Mouse (Mus musculus) CD4-positive, CD25-positive, alpha-beta regulatory T cell, adult 2 months (primary cell): ENCODE results near the gene Fars2.
"Not testable (repeated sequence)": the region's sequence is repeated elsewhere in the genome, so short reads cannot be mapped to it uniquely, and the experiment has no call there.

Experiments
- DNase-seq: peaks from one replicate; pipeline ENCODE4 v3.0.0-alpha.2; 2012; ENCODE audit warnings: low read depth, low spot score

Gene Fars2

DNA sequence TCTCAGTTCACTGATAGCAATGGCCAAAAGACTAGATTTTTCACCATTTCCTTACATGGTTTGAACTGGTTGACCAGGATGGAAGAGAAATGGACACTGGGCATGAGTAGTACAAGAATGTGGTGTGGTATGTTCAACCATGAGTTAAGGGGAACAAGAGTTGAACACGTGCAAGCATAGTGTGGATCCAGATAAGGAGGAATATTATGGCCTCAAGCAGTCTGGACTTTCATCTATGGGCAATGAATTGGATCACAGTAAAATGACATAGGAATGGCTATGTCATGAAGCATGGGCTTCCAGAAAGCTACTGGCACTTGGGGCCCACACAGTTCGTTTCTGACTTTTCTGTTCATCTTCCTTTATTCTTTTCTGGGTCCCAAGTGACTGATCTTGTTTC is 168.0 kb downstream of the Fars2 start:
- no peak for DNase-seq

DNA sequence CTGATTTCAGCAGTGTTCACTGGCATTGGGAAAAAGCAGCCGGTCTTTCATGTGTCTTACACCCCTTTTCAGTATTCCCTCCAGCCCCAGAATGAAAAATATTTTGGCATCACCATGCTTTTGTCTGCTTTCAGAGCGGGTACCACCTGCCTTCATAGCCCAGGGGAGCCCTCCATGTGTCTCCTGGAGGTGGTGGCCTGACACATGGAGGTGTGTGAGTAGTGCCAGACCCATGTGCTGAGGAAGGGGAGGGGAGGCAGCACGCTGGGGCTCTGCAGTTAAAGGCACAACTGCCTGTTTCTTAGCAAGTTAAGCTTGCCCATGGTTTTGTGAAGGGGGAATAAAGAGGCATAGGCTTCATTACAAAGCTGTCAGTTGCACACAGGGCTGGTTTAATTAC is 176.3 kb downstream of the Fars2 start:
- DNase-seq, result no peak

DNA sequence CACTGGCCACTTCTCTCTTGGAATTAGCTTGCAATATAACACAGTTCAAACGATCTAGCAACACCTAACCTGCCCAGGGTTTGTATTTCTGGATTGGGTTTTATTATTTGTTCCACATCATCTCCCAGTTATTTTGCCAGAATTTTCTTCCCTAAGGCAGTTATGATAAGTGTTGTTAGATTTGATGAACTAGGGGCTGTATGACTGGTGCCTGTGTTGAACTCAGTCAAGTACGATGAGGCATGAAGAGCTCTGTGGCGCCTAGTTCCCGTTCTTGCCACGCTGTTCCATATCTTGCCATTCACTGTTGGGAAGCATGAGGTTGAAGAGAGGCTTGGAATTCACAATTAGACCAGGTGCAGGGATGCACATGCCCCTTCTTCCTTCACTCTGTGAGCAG is 177.3 kb downstream of the Fars2 start:
- no peak for DNase-seq

DNA sequence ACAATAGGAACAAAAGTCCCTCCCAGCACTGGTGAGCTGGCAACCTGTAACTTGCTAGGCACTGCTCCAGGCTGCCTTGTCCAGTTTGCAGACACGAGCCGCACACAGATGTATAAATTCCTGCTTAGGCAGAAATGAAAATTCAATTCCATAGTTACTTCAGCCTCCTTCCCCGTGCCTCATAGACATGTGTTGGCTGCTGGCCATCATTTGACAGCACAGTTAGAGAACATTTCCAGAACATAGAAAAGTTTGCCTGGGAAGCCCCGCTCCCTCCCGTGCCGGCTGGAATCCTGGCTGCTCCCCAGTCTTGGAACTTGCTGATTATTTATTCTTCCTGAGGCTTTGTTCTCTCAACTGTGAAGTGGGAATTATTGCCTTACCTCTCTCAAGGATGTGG is 178.6 kb downstream of the Fars2 start:
- DNase-seq, result no peak

DNA sequence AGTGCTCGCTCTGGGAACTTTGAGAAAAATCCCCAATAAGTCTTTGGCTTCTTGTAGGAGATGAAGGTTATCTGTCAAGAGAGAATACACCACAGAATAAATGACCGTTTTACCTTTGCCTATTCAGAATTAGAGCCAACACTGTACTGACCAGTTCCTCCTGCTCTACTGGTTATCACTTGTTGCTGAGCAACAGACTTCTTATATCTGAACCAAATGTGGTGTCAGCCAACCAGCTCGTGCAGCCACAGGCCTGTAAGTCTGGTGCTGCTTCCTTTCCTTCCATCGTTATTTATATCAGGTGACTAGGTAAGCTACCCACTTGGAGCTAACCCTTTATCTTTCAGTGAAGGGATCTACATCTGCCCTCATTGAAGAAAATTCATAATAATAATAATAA is 179.4 kb downstream of the Fars2 start:
- DNase-seq, result no peak

DNA sequence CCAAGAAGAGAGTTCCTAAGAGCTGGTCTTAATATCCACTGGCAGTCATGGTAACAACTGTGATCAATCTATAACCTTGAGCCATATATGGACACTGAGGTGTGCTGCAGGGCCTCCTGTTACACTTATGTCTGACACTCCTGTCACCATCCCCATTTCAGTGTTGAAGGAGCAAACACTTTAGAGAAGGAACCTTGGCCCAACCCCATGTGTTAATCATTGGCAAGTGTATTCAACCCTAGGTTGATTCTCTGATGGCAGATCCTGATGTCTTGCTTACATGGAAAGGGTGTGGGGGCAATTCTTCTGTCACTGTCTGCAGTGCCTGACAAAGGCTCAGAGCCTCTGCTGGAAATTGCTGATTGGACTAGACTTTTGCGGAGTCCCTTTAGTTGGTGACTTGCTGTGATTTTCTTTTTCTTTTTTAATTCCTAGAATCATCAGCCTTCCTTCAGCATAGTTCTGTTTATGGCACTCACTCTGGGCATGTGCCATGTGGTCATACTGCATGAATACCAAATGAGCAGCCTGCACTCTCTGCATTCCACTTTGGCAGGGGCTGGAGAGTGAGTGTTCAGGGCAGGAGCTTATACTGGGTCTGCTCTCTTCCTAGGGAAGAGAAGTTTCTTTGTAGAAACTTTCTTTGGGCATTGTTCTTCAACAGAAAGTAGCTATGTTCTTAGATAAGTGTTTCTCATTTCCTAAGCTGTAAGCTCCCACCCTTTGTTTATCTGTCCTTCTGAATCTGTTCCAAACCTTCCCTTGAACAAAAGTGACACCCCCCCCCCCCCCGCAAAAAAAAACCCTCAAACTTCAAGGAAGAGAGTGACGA is 181.0 kb downstream of the Fars2 start:
- no peak for DNase-seq

DNA sequence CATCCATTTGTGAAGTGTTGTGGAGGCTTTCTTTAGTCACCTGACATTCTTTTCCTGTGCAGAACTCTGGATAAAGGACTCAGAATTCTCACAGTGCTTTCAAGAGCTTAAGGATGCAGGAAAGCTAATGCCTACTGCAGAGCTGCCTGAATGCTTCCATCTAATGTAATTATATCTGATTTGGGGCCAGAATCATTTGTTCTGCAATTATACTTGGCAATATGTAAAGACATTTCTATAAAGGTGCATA is 181.5 kb downstream of the Fars2 start:
- DNase-seq, result no peak

DNA sequence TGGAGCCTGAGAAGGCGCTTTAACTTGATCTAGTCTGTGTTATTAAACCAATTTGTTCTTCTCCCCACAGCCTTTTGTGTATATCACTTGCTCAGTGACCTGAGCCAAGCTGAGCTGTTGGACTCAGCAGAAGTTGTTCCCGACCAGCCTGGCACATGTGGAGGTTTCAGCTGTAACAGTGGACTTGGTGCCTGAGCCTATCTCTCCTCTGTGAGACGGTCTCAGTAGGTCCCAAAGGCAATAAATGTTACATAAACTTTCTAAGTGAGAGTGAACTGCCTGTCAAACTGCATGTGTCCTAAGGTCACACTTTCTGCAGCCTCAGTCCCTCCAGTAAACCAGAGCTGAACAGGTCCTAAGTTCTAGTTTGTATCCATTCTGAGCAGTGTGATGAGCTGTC is 185.6 kb downstream of the Fars2 start:
- no peak for DNase-seq

DNA sequence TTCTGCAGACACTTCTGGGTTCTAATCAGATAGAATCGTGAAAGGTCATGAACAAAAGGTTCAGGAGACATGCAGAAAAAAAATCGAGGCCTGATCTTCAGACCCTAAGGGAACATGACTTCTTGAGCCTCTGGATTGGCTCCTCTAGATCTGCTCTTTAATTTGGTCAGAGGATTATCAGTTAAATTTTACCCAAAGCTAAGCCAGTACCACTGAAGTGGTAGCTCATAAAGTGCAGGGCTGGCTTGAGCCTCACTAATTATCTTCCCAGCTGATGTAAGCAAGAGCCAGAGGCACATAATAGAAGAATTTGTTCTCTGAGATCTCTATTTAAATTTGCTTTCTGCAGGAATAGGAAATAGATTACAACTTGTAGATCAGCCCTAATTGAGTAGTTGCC is 188.1 kb downstream of the Fars2 start:
- DNase-seq, result no peak

DNA sequence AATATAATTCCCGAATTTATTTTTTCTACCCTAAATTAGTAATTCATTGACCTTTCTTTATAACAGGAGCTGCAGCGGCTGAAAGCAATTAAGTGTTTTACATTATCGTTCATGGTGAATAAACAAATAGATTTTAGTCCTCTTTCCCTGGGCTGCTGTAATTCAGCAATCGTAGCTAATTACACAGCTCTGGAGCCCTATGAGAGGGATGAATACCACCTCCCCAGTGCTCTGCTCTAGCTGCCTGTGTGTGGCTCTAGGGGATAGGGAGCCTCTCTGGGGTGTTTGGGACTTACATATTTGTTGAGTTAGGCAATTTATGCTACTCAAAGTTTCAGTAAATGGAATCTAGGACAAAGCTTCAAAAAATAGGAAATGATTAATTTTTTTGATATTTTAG is 190.2 kb downstream of the Fars2 start:
- no peak for DNase-seq

DNA sequence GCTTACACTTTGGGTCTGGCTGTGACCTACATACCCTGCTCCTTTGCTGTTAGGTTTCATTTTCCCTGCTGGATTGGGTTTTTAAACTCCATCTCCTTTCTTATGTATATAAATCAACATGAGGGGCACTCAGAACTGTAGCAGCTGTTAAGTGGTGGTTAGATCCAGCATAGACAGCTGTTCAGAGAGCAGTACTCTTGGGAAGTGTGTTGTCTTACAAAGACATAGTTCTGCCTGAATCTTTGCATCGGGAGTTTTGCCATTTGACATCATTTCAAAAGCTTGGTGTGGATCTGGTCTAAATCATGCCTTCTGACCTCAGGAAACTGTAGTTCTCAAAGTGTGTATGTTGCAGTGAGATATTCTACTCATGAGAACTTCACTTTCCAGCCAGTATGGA is 191.9 kb downstream of the Fars2 start:
- no peak for DNase-seq

DNA sequence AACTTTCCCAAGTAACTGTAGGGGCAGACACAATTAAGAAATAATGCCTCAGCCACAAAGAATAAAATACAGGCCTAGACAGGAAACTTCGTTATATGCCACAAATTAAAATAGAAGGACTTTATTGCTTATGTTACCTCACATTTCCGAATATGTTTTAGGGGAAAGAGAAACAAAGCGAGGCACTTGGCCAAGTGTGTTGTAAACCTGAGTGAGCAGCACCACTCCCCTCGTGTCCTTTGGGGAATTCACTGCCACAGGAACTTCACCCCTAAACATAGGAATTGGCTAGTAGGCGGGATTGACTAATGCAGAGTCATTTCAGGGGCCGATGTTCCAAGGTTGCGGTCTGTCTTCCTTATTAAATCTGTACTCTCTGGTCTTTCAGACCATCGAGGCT is 197.0 kb downstream of the Fars2 start:
- no peak for DNase-seq

DNA sequence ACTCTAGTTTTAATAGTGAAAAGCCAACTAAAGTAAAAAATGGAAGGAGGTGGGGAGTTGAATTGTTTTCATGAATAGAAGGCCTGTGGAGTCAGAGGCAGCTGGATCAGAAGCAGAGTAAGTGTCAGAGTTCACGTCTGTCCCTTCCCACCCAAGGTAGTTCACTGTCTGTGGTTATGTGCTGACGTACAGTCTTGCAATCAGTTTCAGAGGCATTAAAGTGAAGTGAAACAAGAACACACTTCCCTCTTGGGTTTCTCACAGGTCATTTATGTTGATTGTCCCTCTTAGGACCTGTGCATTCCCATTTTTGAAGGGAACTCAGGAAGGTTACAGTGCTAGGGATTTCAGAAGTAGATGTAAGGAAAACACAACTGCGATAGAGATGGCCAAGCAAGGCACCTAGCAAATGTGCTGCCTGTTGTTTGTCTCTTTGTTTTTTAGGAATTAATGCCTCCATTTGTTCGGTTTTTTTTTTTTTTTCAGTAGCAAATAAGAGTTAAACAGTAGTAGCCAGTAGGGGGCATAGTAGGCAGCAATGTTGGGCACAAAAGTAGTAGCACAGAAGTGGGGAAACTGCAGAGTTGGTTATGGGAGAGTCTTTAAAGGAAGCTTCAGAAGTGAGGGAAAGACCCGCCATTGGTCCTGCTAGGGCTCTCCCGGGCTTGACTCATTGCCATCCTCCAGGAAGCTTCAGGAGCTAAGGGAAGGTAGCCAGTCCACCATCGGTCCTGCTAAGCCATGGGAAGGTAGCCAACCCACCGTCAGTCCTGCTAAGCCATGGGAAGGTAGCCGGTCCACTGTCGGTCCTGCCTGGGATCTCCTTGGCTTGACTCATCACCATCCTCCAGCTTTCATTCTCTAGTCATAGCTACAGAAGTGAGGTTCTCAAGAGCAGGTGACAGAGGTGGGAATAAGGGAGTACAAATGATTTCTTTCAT is 197.9 kb downstream of the Fars2 start:
- DNase-seq, result peak; percentile 26

DNA sequence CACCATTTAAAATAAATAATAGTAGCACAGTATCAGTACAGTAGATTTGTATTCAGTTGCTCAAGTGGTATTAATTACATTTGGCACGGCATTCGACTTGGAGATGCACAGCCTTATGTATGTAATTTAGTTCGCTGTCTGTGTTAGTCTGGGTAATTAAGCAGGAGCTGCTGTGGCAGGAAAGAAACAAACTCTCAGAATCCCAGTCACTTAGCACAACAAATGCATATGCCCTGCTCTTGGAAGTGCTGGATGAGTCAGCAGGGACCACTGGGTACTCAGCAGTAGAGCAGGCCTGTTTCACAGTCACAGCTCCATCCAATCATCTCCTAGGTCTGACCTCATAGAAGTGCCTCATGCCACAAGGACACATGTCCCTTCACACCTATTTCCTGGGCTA is 200.6 kb downstream of the Fars2 start:
- DNase-seq, result no peak

DNA sequence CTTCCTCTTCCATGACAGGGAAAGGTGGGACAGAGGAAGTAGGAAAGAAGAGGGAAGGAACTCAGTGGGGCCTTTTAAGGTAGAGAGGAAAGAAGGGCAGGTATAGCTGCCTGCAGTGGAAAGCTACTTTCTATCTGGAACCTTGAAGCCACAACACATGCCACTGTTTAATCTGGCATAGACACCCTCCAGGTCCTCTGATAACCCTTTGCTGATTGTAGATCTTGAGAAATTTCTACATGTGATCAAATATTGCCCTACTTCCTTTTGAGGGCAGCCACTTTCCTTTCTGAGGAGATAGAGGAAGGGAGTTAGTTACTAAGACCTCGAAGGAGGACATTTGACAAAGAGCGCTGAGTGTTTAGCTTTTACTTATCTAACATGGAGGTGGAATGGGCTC is 207.4 kb downstream of the Fars2 start:
- DNase-seq, result no peak

DNA sequence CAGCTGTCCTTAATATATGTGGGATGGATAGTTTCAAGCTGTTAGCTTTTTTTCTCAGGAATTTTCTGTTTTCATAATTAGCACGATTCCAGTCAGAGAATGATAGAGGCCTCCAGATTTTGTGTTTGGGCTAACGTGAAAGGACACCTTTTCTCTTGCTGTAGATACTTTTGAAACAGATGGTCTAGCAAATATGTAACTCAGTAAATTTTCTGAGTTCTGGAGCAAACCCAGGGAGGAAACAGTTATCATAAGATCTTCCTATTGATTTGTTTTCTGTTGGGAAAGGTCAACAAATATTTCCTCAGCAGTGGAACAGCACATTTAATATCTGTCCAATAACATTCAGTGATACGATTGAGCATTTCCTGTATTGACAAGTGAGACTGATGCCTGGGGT is 209.3 kb downstream of the Fars2 start:
- DNase-seq, result no peak

DNA sequence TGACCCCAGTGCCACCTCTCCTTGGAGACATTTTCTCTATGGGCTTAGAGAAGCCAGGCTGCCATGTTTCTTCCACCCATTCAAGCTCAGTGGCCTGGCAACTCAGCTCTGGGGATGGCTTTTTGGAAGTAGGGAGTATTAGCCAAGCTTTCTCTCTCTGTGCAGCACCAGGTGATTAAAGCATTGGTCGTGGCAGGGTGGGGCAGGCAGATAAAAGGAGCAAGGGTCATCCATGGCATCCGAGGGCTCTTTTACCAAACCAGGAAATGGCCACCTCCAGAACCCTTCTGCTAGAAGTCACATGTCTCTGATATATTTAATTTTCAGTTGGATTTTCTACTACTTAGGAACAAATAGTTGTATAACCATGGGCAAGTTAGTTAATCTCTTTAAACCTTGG is 212.7 kb downstream of the Fars2 start:
- no peak for DNase-seq

DNA sequence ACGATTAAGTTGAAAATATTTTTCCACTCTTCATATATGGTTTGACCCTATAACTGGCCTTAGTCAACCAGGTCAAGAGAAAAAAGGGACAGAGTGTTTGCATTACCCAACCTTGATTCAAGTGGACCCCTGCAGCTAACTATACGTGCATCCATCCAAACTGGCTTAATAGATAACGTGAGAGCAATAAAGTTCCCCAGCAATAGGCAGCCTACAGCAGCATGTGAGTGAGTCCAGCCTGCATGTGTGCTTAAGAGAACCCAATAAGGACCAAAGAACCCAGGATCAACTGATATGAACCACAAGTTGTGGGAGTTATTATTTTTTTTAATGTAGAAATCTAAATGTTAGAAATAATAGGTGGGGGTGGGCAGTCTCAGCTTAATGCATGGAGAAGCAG is 213.3 kb downstream of the Fars2 start:
- no peak for DNase-seq

DNA sequence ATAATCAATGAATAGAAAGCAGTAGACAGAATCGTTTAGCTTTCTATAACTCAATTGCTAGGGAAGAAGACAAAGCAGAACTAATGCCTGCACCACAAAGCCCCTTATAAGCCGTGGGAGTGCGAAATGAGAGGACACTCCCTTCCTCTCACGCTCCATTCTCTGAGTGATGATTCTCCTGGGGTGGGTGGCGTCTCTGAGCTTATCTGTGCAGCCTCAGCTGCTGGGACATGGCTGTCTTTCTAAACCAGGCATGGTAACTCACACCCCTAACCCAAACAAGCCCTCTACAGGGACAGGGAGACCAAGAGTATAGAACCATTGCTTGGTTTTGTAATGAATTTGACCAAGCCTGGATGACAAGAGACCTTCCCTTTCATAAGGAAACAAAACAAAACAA is 217.5 kb downstream of the Fars2 start:
- no peak for DNase-seq

DNA sequence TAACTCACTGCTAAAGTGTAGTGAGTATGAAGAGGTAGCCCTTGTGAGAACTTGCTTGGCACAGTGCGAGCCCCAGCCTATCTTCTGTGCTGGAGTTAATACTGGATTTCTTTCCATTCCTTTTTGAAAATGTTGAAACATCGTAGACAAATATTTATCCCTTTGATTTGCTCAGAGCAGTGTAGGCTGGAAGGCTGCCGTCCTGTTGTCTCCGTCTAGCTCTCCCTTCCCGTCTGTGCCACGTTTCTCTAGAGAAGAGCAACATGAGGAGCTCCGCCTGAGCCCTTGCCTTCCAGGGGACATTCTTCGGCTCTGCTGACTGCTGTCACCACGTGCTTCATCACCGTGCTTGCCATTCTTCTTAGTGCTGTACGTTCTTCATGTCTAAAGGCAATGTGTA is 234.3 kb downstream of the Fars2 start:
- DNase-seq, result no peak

DNA sequence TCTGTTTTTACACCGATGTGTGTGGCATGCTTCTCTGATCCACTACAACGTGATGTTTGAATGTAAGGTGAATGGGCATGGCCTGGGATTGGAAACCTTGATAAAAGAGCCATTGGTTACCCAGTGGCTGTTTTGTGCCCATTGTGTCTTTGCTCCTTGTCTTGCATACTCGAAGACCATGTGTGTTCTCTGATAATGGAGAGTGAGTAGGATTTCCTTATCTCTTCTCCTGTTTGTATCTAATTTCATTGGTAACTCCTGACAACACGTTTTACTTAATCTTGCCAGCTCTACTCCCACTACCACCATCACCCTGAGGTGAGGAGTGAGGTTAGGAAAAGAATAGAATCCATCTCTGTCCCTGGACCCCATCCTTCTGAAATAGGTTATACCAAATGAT is 240.3 kb downstream of the Fars2 start:
- DNase-seq, result no peak

DNA sequence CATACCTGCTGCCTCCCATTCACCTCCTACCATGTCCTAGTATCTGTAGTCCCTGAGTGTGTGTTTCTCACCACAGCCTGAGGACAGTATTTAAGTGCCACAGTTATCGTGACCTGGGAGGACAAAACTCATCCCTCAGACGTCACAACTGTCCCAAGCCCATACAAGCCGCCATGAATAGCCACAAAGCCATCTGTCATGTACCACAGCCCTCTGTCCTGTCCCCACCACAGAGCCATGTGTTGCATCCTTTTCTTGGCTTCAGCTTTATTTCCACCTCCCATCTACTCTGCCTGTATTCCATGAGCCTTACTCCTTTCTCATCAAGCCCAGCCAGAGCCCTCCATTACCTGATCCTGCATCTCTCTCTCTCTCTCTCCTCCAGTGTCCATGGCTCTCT is 244.2 kb downstream of the Fars2 start:
- DNase-seq, result no peak

DNA sequence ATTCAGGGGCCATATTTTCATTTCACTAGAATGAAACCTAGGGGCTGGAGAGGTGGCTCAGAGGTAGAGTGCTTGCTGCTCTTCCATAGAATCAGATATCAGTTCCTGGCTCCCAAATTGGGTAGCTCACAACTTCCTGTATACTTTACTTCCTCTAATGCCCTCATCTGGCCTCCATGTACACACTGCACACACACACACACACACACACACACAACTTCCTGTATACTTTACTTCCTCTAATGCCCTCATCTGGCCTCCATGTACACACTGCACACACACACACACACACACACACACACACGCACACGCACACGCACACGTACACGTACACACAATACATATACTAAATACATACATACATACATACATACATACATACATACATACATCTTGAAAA is 248.5 kb downstream of the Fars2 start:
- DNase-seq, result not testable (repeated sequence)
